Mouse (Mus musculus) limb, embryonic 12.5 days (tissue): ENCODE results near the gene Zhx3. TPM values are rescaled to one million over a fixed set of nuclear protein-coding genes. Genes with fewer than 3 reads are reported as not detected.

Source experiments
- ATAC-seq: fragments of 200-750 bp; cut with Nextera tagmentation; 2 replicates; pipeline ENCODE4 v1.8.0; 2017; ENCODE audit warnings: low read depth, moderate TSS enrichment; ENCODE audit not compliant: insufficient number of reproducible peaks, insufficient read depth, low FRiP score, low TSS enrichment
- H3K27ac ChIP-seq: fragments of 300-500 bp; sonication (generic); 2 replicates; pipeline ENCODE4 v1.5.1; 2016; ENCODE audit warnings: mild to moderate bottlenecking, moderate library complexity
- H3K27me3 ChIP-seq: fragments of 300-500 bp; sonication (generic); 2 replicates; pipeline ENCODE4 v1.6.1; 2016; ENCODE audit warnings: mild to moderate bottlenecking, moderate library complexity
- H3K36me3 ChIP-seq: fragments of 300-500 bp; sonication (generic); 2 replicates; pipeline ENCODE4 v1.6.1; 2016; ENCODE audit warnings: mild to moderate bottlenecking, moderate library complexity
- H3K4me1 ChIP-seq: fragments of 300-500 bp; sonication (generic); replicated peaks from 2 replicates; pipeline ENCODE4 v1.6.1; 2016
- H3K4me2 ChIP-seq: fragments of 300-500 bp; sonication (generic); 2 replicates; pipeline ENCODE4 v1.6.1; 2016; ENCODE audit warnings: mild to moderate bottlenecking, moderate library complexity
- H3K4me3 ChIP-seq: fragments of 300-500 bp; sonication (generic); replicated peaks from 2 replicates; pipeline ENCODE4 v1.5.1; 2016; ENCODE audit warnings: mild to moderate bottlenecking
- H3K9ac ChIP-seq: fragments of 300-500 bp; sonication (generic); replicated peaks from 2 replicates; pipeline ENCODE4 v1.6.1; 2016; ENCODE audit warnings: mild to moderate bottlenecking, moderate library complexity
- H3K9me3 ChIP-seq: fragments of 300-500 bp; sonication (generic); 2 replicates; pipeline ENCODE4 v1.6.1; 2016; ENCODE audit warnings: mild to moderate bottlenecking, moderate library complexity
- WGBS: fragments of 180-500 bp; shearing (Covaris S2); methylation state at CpG from one replicate; pipeline ENCODE4 v1.1.7; 2016; 5-methylcytosine and 5-hydroxymethylcytosine counted together
- polyA plus RNA-seq: library from polyadenylated mRNA; unstranded; fragments of >200 nt; fragmentation: Nextera tagmentation; extraction: Ambion mirVana; gene quantifications from 2 replicates; pipeline ENCODE4 v1.2.1, GENCODE M21; 2016

The Zhx3 gene
- 10.4 and 11.6 TPM in 2 replicates for polyA plus RNA-seq

GRCm38 (mm10) chr2:160872890-160873382 is at the start of gene Zhx3:
TSS of gene Zhx3 (minus strand) at chr2:160872998.
- H3K27ac ChIP-seq = peak within 1 kb of the TSS; percentile 97
- H3K27me3 ChIP-seq = no peaks in the 10 kb centered on the region
- peak within 1 kb of the TSS; percentile 89 for H3K4me3 ChIP-seq
- 0 out of 2 replicates have a peak, but pooled peaks cover 3% of the 10 kb centered on the region for H3K9me3 ChIP-seq
- peak within 1 kb of the TSS; percentile 92 for H3K9ac ChIP-seq
- ATAC-seq = peak; percentile 97
- H3K36me3 ChIP-seq = no peaks in the 10 kb centered on the region
- WGBS = 2% methylated on average over 48 of the region's 48 CpGs
- H3K4me2 ChIP-seq = peak within 1 kb of the TSS; percentile 83
- H3K4me1 ChIP-seq = no peaks in the 10 kb centered on the region; the same call in 1 of the 2 replicates

GRCm38 (mm10) chr2:160921285-160921684 is 48.5 kb upstream of the Zhx3 start:
- no peak for ATAC-seq
- Histone ChIP-seq H3K27me3 (no peaks in the 10 kb centered on the region; the same call in 1 of the 2 replicates), H3K27ac (no peak overlapping the region), H3K4me3 (no peak overlapping the region), H3K4me2 (no peak overlapping the region), H3K36me3 (no peaks in the 10 kb centered on the region), H3K9ac (no peak overlapping the region), H3K9me3 (no peaks in the 10 kb centered on the region), H3K4me1 (peaks cover 3% of the 10 kb centered on the region; the same call in 1 of the 2 replicates)
- 57% methylated on average over 7 of the region's 7 CpGs for WGBS

DNA sequence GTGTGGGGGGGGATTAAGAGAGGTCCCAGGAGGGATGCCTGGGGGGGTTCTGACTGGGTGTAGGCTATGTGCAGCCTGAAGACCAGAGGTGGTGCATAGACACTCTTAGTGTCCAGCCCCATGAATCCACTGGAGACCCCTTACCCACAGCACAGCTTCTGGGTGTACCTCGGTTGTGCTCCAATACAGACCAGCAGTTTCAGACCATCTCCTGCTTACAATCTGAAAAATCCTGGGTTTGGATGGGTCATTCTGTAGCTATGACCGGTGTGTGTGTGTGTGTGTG is 46.1 kb upstream of the Zhx3 start:
- H3K9me3 ChIP-seq = no peaks in the 10 kb centered on the region
- H3K9ac ChIP-seq = no peak overlapping the region
- H3K4me3 ChIP-seq = no peak overlapping the region
- peaks cover 4% of the 10 kb centered on the region for H3K27me3 ChIP-seq
- ATAC-seq = no peak
- peaks cover 17% of the 10 kb centered on the region for H3K4me1 ChIP-seq
- no peak overlapping the region for H3K27ac ChIP-seq
- WGBS = 82% methylated on average over 2 of the region's 2 CpGs
- no peak overlapping the region for H3K4me2 ChIP-seq
- no peaks in the 10 kb centered on the region for H3K36me3 ChIP-seq

- Histone ChIP-seq H3K27ac (no peak overlapping the region), H3K4me1 (peaks cover 17% of the 10 kb centered on the region), H3K36me3 (no peaks in the 10 kb centered on the region), H3K27me3 (peaks cover 8% of the 10 kb centered on the region), H3K4me2 (no peak overlapping the region), H3K9ac (no peak overlapping the region), H3K4me3 (no peak overlapping the region), H3K9me3 (no peaks in the 10 kb centered on the region)
- no peak for ATAC-seq
- WGBS = 68% methylated on average over 8 of the region's 8 CpGs
Measured at GRCm38 (mm10) chr2:160918154-160918929, 45.5 kb upstream of the Zhx3 start.

- WGBS = 96% methylated on average over 3 of the region's 3 CpGs
- H3K27me3 ChIP-seq = peaks cover 18% of the 10 kb centered on the region
- no peak overlapping the region for H3K27ac ChIP-seq
- no peak overlapping the region for H3K9ac ChIP-seq
- H3K36me3 ChIP-seq = no peaks in the 10 kb centered on the region
- H3K9me3 ChIP-seq = no peaks in the 10 kb centered on the region
- no peak overlapping the region for H3K4me2 ChIP-seq
- H3K4me1 ChIP-seq = peaks cover 23% of the 10 kb centered on the region
- no peak overlapping the region for H3K4me3 ChIP-seq
- ATAC-seq = no peak
Measured at GRCm38 (mm10) chr2:160917313-160917712, 44.5 kb upstream of the Zhx3 start.

DNA sequence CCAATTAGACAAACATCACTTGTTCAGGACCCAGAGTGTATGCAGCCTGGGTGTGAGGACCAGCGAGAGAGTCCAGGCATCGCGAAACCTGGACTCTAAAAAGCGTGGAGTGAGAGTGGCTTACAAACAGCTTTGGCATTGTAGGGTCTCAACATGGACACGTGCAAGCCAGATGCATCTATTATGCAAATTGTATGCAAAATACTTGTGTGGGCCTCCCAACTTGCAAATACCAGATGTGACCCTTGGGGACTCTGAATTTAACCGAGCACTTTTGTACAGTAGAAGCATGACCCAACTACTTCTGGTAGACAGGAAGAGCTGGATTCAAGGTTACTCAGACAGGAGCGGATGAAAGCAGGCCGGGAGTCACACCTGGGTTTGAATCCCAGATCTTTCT is 43.9 kb upstream of the Zhx3 start:
- H3K9me3 ChIP-seq = no peaks in the 10 kb centered on the region
- no peaks in the 10 kb centered on the region for H3K36me3 ChIP-seq
- H3K4me2 ChIP-seq = no peak overlapping the region
- no peak overlapping the region for H3K27ac ChIP-seq
- ATAC-seq = no peak
- no peak overlapping the region for H3K9ac ChIP-seq
- H3K4me3 ChIP-seq = no peak overlapping the region
- 81% methylated on average over 8 of the region's 8 CpGs for WGBS
- peaks cover 24% of the 10 kb centered on the region for H3K27me3 ChIP-seq
- peaks cover 27% of the 10 kb centered on the region for H3K4me1 ChIP-seq

DNA sequence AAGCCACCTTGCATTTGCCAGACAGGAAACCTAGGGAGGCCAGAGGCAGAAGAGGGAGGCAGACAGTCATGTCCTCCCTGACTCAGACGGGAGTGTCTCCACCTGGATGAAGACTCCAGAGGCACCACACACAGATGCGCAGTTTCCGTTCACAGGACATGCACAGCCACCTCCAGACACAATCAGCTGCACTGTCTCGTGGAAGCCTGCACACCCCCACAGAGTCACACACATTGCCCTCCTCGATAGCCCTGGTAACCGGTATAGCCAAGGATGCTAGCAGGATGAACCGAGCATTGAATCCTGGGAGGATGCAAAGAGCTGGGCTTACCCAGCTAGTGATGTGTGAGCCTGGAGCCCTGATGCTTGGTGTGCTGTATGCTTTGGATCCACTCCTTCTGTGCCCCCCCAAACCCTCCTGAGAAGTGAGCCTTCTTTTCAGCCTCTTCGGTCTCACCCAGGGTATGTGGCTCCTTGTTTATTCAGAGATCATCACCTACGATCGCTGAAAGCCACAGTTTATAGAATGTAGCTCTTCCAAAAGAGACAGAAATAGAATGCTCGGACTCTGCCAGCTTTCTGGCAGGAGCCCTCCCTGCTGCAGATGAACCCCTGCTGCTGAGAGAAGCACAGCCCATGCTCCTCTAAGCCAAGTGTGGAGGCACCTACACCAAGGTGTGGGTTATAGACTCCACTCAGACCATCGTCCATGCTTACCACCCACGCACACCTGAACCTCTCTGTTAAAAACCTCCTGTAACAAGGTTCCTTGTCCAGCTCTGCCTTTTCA is 43.2 kb upstream of the Zhx3 start:
- no peak overlapping the region; the same call in 1 of the 2 replicates for H3K9ac ChIP-seq
- peaks cover 31% of the 10 kb centered on the region for H3K27me3 ChIP-seq
- no peak for ATAC-seq
- no peak overlapping the region for H3K4me2 ChIP-seq
- no peak overlapping the region for H3K4me3 ChIP-seq
- H3K4me1 ChIP-seq = peaks cover 34% of the 10 kb centered on the region
- H3K36me3 ChIP-seq = no peaks in the 10 kb centered on the region
- no peaks in the 10 kb centered on the region for H3K9me3 ChIP-seq
- whole genome bisulfite sequencing = 72% methylated on average over 13 of the region's 13 CpGs
- H3K27ac ChIP-seq = 0 out of 2 replicates have a peak overlapping the region, but pooled peaks have one; percentile 13

- H3K27me3 ChIP-seq = peaks cover 44% of the 10 kb centered on the region
- H3K4me1 ChIP-seq = peaks cover 36% of the 10 kb centered on the region
- H3K27ac ChIP-seq = no peak overlapping the region
- WGBS = 76% methylated on average over 9 of the region's 9 CpGs
- H3K9me3 ChIP-seq = no peaks in the 10 kb centered on the region
- H3K4me3 ChIP-seq = no peak overlapping the region
- ATAC-seq = no peak
- no peak overlapping the region for H3K9ac ChIP-seq
- H3K36me3 ChIP-seq = no peaks in the 10 kb centered on the region
- no peak overlapping the region for H3K4me2 ChIP-seq
Measured at GRCm38 (mm10) chr2:160914656-160915055, 41.9 kb upstream of the Zhx3 start.

DNA sequence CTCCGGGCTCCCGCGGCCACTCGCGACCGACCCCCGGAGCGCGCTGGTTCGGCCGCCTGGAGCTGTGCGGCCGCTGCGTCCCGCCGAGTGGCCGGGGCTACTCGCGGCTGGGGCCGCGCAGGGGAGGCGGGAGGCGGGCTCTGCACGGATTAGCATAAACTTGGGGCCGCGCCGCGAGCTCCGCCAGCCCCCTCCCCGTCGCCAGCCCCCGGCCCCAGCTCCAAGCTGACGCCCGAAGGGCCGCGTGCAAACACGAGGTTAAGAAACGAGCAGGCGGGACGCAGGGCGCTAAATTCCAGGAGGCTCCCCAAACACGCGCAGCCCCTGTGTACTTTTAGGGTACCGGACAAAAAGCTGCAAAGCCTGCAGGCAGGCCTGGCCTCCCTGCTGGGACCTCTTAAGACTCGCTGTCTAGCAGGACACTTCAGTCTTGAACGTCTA is 39.5 kb upstream of the Zhx3 start, which contains the start of gene Emilin3:
Gene Emilin3, minus strand, starts transcription at position 98 of the 441 bp plus-strand sequence.
- Histone ChIP-seq H3K27ac (peak within 1 kb of the TSS; percentile 56; the same call in 1 of the 2 replicates), H3K4me3 (peak within 1 kb of the TSS; percentile 64), H3K4me2 (peak within 1 kb of the TSS; percentile 92), H3K9ac (peak within 1 kb of the TSS; percentile 81), H3K27me3 (peaks cover 60% of the 10 kb centered on the region), H3K9me3 (no peaks in the 10 kb centered on the region), H3K4me1 (peaks cover 36% of the 10 kb centered on the region), H3K36me3 (peaks cover 24% of the 10 kb centered on the region)
- ATAC-seq = peak; percentile 75
- WGBS = under 1% methylated on average over 46 of the region's 46 CpGs

DNA sequence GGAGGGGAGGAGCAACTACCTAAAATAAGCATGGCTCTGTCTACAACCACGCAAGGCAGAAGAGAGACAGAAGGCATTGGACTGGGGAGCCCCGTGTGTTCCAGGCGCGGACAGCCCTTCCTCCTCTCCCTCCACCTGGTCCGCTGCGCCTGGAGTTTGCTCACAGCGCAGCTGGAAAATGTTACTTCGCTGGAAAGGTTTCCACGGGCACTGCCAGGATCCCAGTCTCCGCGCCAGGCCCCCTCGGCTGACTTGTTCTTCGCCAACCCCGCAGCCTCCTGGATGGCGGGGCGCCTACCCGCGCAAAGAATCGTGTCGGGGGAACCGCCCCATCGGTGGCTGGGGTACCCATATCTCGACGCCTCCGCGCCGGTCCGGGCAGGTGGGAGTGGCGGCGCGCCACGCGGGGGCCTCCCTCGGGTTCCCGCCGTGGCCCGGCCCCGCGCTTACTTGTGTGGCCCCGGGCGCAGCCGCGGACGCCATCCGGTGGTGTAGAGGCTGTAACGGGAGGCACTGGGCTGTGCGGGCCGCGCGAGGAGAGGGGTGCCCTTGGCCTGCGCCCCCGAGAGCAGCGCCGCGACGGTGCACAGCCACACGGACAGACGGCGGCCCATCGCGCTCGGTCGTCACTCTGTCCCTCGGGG is 38.9 kb upstream of the Zhx3 start:
- H3K27ac ChIP-seq = no peak overlapping the region
- peak overlapping the region; percentile 64 for H3K4me3 ChIP-seq
- H3K4me2 ChIP-seq = peak overlapping the region; percentile 92
- peaks cover 60% of the 10 kb centered on the region for H3K27me3 ChIP-seq
- H3K4me1 ChIP-seq = peaks cover 36% of the 10 kb centered on the region
- peak; percentile 58; the same call in 1 of the 2 replicates for ATAC-seq
- H3K9ac ChIP-seq = peak overlapping the region; percentile 81
- no peaks in the 10 kb centered on the region for H3K9me3 ChIP-seq
- H3K36me3 ChIP-seq = peaks cover 29% of the 10 kb centered on the region
- under 1% methylated on average over 64 of the region's 64 CpGs for WGBS

GRCm38 (mm10) chr2:160910633-160911032 is 37.8 kb upstream of the Zhx3 start:
- Histone ChIP-seq H3K27ac (no peak overlapping the region), H3K4me2 (peak overlapping the region; percentile 92), H3K36me3 (peaks cover 37% of the 10 kb centered on the region), H3K4me3 (no peak overlapping the region; the same call in 1 of the 2 replicates), H3K9me3 (no peaks in the 10 kb centered on the region), H3K4me1 (peaks cover 30% of the 10 kb centered on the region), H3K27me3 (peaks cover 60% of the 10 kb centered on the region), H3K9ac (no peak overlapping the region)
- no peak for ATAC-seq
- 90% methylated on average over 5 of the region's 5 CpGs for WGBS
